Mouse (Mus musculus) hindbrain, embryonic 11.5 days (tissue): ENCODE data around the gene Hpdl. TPM values are rescaled to one million over a fixed set of nuclear protein-coding genes. Genes with fewer than 3 reads are reported as not detected.

ENCODE experiments used
- ATAC-seq: fragments of 200-750 bp; cut with Nextera tagmentation; 2 replicates; pipeline ENCODE4 v1.8.0; 2017; ENCODE audit warnings: mild to moderate bottlenecking, moderate TSS enrichment, moderate library complexity; ENCODE audit not compliant: low FRiP score
- DNase-seq: peaks from one replicate; pipeline ENCODE4 v3.0.0-alpha.2; 2015; ENCODE audit warnings: low spot score
- H3K27ac ChIP-seq: fragments of 300-500 bp; sonication (generic); 2 replicates; pipeline ENCODE4 v1.5.1; 2014; ENCODE audit warnings: mild to moderate bottlenecking, low read depth, low read length
- H3K27me3 ChIP-seq: fragments of 300-500 bp; sonication (generic); 2 replicates; pipeline ENCODE4 v1.6.1; 2014; ENCODE audit warnings: mild to moderate bottlenecking, low read length, moderate library complexity, mixed read lengths; ENCODE audit not compliant: control insufficient read depth, insufficient read depth
- H3K36me3 ChIP-seq: fragments of 300-500 bp; sonication (generic); 2 replicates; pipeline ENCODE4 v1.6.1; 2014; ENCODE audit warnings: mild to moderate bottlenecking, low read length, moderate library complexity, mixed read lengths; ENCODE audit not compliant: control insufficient read depth, insufficient read depth
- H3K4me1 ChIP-seq: fragments of 300-500 bp; sonication (generic); replicated peaks from 2 replicates; pipeline ENCODE4 v1.6.1; 2014; ENCODE audit warnings: low read length, mixed read lengths; ENCODE audit not compliant: control insufficient read depth, insufficient read depth
- H3K4me2 ChIP-seq: fragments of 300-500 bp; sonication (generic); replicated peaks from 2 replicates; pipeline ENCODE4 v1.6.1; 2014; ENCODE audit warnings: mild to moderate bottlenecking, low read depth, low read length
- H3K4me3 ChIP-seq: fragments of 300-500 bp; sonication (generic); 2 replicates; pipeline ENCODE4 v1.5.1; 2014; ENCODE audit warnings: low read depth, low read length
- H3K9ac ChIP-seq: fragments of 300-500 bp; sonication (generic); 2 replicates; pipeline ENCODE4 v1.6.1; 2014; ENCODE audit warnings: low read depth, low read length
- H3K9me3 ChIP-seq: fragments of 300-500 bp; sonication (generic); 2 replicates; pipeline ENCODE4 v1.6.1; 2016; ENCODE audit warnings: low read length; ENCODE audit not compliant: control insufficient read depth
- WGBS: fragments of 180-500 bp; shearing (Covaris S2); extraction: QIAGEN DNeasy Blood & Tissue Kit; methylation state at CpG from one replicate; pipeline ENCODE4 v1.1.7; 2014; 5-methylcytosine and 5-hydroxymethylcytosine counted together
- polyA plus RNA-seq: library from polyadenylated mRNA; unstranded; fragments of >200 nt; fragmentation: Nextera tagmentation; extraction: Ambion mirVana; gene quantifications from 2 replicates; pipeline ENCODE4 v1.2.1, GENCODE M21; 2014

Gene Hpdl
- polyA plus RNA-seq, result 0.63 and 1.0 TPM in 2 replicates

GRCm38 (mm10) chr4:116821694-116822016, at the start of gene Hpdl:
Gene Hpdl, minus strand, starts transcription at chr4:116821707.
- 11% methylated on average over 9 of the region's 9 CpGs for WGBS
- Histone ChIP-seq H3K27ac (no peak within 1 kb of the TSS), H3K36me3 (no peaks in the 10 kb centered on the region), H3K4me2 (peak within 1 kb of the TSS; percentile 91), H3K9ac (peak within 1 kb of the TSS; percentile 47), H3K4me3 (peak within 1 kb of the TSS; percentile 37), H3K4me1 (0 out of 2 replicates have a peak, but pooled peaks cover 2% of the 10 kb centered on the region), H3K27me3 (peaks cover 13% of the 10 kb centered on the region; the same call in 1 of the 2 replicates), H3K9me3 (no peaks in the 10 kb centered on the region)
- no peak for DNase-seq
- ATAC-seq, result no peak

GRCm38 (mm10) chr4:116869898-116870297, 48.4 kb upstream of the Hpdl start:
- DNase-seq (no peak), ATAC-seq (no peak)
- 79% methylated on average over 3 of the region's 3 CpGs for WGBS
- no peak overlapping the region for H3K4me2 ChIP-seq
- H3K4me1 ChIP-seq, result no peaks in the 10 kb centered on the region
- H3K9ac ChIP-seq, result no peak overlapping the region
- no peaks in the 10 kb centered on the region for H3K36me3 ChIP-seq
- H3K9me3 ChIP-seq, result no peaks in the 10 kb centered on the region
- H3K4me3 ChIP-seq, result no peak overlapping the region
- no peak overlapping the region for H3K27ac ChIP-seq
- no peaks in the 10 kb centered on the region for H3K27me3 ChIP-seq

GRCm38 (mm10) chr4:116862023-116862422, 40.5 kb upstream of the Hpdl start:
- Histone ChIP-seq H3K27me3 (no peaks in the 10 kb centered on the region), H3K9me3 (no peaks in the 10 kb centered on the region), H3K4me2 (no peak overlapping the region), H3K27ac (no peak overlapping the region), H3K4me3 (no peak overlapping the region), H3K9ac (no peak overlapping the region), H3K4me1 (no peaks in the 10 kb centered on the region), H3K36me3 (no peaks in the 10 kb centered on the region)
- DNase-seq, result no peak
- 74% methylated on average over 8 of the region's 8 CpGs for WGBS
- no peak for ATAC-seq

GRCm38 (mm10) chr4:116859711-116860110, 38.2 kb upstream of the Hpdl start:
- H3K27ac ChIP-seq, result no peak overlapping the region
- no peaks in the 10 kb centered on the region for H3K36me3 ChIP-seq
- H3K4me2 ChIP-seq, result no peak overlapping the region
- WGBS, result 77% methylated on average over 5 of the region's 5 CpGs
- no peak overlapping the region for H3K4me3 ChIP-seq
- H3K27me3 ChIP-seq, result no peaks in the 10 kb centered on the region
- DNase-seq (no peak), ATAC-seq (no peak)
- H3K4me1 ChIP-seq, result no peaks in the 10 kb centered on the region
- H3K9ac ChIP-seq, result no peak overlapping the region
- H3K9me3 ChIP-seq, result no peaks in the 10 kb centered on the region

- H3K27ac ChIP-seq, result no peak overlapping the region
- DNase-seq (no peak), ATAC-seq (no peak)
- H3K27me3 ChIP-seq, result no peaks in the 10 kb centered on the region
- H3K36me3 ChIP-seq, result no peaks in the 10 kb centered on the region
- no peak overlapping the region for H3K4me2 ChIP-seq
- no peak overlapping the region for H3K4me3 ChIP-seq
- no peaks in the 10 kb centered on the region for H3K4me1 ChIP-seq
- 70% methylated on average over 10 of the region's 10 CpGs for WGBS
- H3K9ac ChIP-seq, result no peak overlapping the region
- H3K9me3 ChIP-seq, result no peaks in the 10 kb centered on the region
Measured at GRCm38 (mm10) chr4:116857203-116857602, 35.7 kb upstream of the Hpdl start.

- no peaks in the 10 kb centered on the region for H3K9me3 ChIP-seq
- H3K36me3 ChIP-seq, result no peaks in the 10 kb centered on the region
- H3K4me1 ChIP-seq, result no peaks in the 10 kb centered on the region
- H3K9ac ChIP-seq, result no peak overlapping the region
- no peak overlapping the region for H3K4me2 ChIP-seq
- H3K27me3 ChIP-seq, result no peaks in the 10 kb centered on the region
- peak; percentile 43; the same call in 1 of the 2 replicates for ATAC-seq
- no peak overlapping the region for H3K27ac ChIP-seq
- 10% methylated on average over 2 of the region's 2 CpGs for WGBS
- peak; percentile 44 for DNase-seq
- no peak overlapping the region for H3K4me3 ChIP-seq
Measured at GRCm38 (mm10) chr4:116854286-116854685, 32.8 kb upstream of the Hpdl start.

- no peaks in the 10 kb centered on the region for H3K9me3 ChIP-seq
- no peak overlapping the region for H3K27ac ChIP-seq
- no peak for DNase-seq
- no peak for ATAC-seq
- H3K4me1 ChIP-seq, result no peaks in the 10 kb centered on the region
- H3K9ac ChIP-seq, result no peak overlapping the region
- H3K4me2 ChIP-seq, result no peak overlapping the region
- no peaks in the 10 kb centered on the region for H3K27me3 ChIP-seq
- WGBS, result 90% methylated on average over 3 of the region's 3 CpGs
- no peak overlapping the region for H3K4me3 ChIP-seq
- no peaks in the 10 kb centered on the region for H3K36me3 ChIP-seq
Measured at GRCm38 (mm10) chr4:116849901-116850300, 28.4 kb upstream of the Hpdl start.

- no peak overlapping the region for H3K27ac ChIP-seq
- no peaks in the 10 kb centered on the region for H3K27me3 ChIP-seq
- no peak overlapping the region for H3K4me2 ChIP-seq
- no peak overlapping the region for H3K4me3 ChIP-seq
- ATAC-seq, result no peak
- H3K9ac ChIP-seq, result no peak overlapping the region
- H3K4me1 ChIP-seq, result no peaks in the 10 kb centered on the region
- no peaks in the 10 kb centered on the region for H3K36me3 ChIP-seq
- 96% methylated on average over 3 of the region's 3 CpGs for WGBS
- DNase-seq, result no peak
- no peaks in the 10 kb centered on the region for H3K9me3 ChIP-seq
Measured at GRCm38 (mm10) chr4:116844324-116844723, 22.8 kb upstream of the Hpdl start.

GRCm38 (mm10) chr4:116840841-116841240, 19.3 kb upstream of the Hpdl start:
- Histone ChIP-seq H3K4me2 (no peak overlapping the region), H3K9ac (no peak overlapping the region), H3K4me1 (no peaks in the 10 kb centered on the region), H3K4me3 (no peak overlapping the region), H3K27ac (no peak overlapping the region), H3K9me3 (no peaks in the 10 kb centered on the region), H3K27me3 (no peaks in the 10 kb centered on the region), H3K36me3 (no peaks in the 10 kb centered on the region)
- DNase-seq (no peak), ATAC-seq (no peak)
- WGBS, result 89% methylated on average over 6 of the region's 6 CpGs
